Comparison of ENCODE assay signal across 16 mouse cellular contexts in the genomic region with DNA sequence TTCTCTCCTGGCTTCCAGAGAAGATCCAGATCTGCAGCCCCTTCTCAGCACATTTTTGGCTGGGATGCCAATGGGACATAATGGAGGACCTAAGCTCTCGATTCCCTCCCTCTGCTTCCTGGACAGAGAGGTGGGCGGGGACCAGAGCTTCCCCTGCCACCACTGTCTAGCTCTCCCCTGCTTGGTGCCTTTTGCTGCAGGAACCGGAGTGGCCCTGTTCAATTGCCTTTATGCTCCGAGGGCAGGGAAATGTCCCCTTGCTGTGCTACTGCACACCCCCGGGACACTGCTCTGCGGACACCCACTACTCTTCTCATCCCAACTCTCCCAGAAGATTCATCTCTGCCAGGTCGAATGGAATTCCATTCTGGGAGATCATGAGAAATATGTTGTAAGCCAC. TPM values are rescaled to one million over a fixed set of nuclear protein-coding genes. Genes with fewer than 3 reads are reported as not detected.
DNase-seq lines count a peak whose midpoint lies in the region; ATAC-seq and TF ChIP-seq lines count a peak whose summit lies in the region.
"Had no signal": no experiment of that assay in that cellular context is flagged by ENCODE, and none has a peak within 500 bp of the region (broad histone marks: within the 10 kb centered on the region; RNA-seq: fewer than 3 reads in every experiment).

No protein-coding gene starts in this region.

- no peak for TF ChIP-seq POLR2A in heart, adult 2 months (IDR thresholded peaks at IDR 0.05; ENCODE audit: insufficient read depth, low read depth, low read length)

- no peak overlapping the region for H3K4me3 ChIP-seq in heart, embryonic 11.5 days (ENCODE audit: low read depth, low read length)
- H3K4me3 ChIP-seq in heart, adult 2 months = no peak overlapping the region
- no peak overlapping the region for H3K4me3 ChIP-seq in liver, embryonic 11.5 days (ENCODE audit: low read depth, low read length)
- H3K4me3 ChIP-seq in hindbrain, embryonic 16.5 days (ENCODE audit: low read length) = no peak overlapping the region
- H3K4me3 ChIP-seq in neural tube, embryonic 13.5 days = no peak overlapping the region

- H3K4me2 ChIP-seq in heart, embryonic 11.5 days = no peak overlapping the region; the same call in 1 of the 2 replicates
- no peak overlapping the region for H3K4me2 ChIP-seq in liver, embryonic 11.5 days
- no peak overlapping the region for H3K4me2 ChIP-seq in hindbrain, embryonic 16.5 days (ENCODE audit: low read length)
- no peak overlapping the region for H3K4me2 ChIP-seq in neural tube, embryonic 13.5 days

- 67% methylated on average over 7 of the region's 7 CpGs for WGBS in heart, embryonic 11.5 days (ENCODE audit: insufficient replicate concordance)
- 65% methylated on average over 7 of the region's 7 CpGs for WGBS in heart, adult 2 months
- WGBS in liver, embryonic 11.5 days = 76% methylated on average over 7 of the region's 7 CpGs
- 59% methylated on average over 7 of the region's 7 CpGs for WGBS in hindbrain, embryonic 16.5 days
- 65% methylated on average over 7 of the region's 7 CpGs for WGBS in neural tube, embryonic 13.5 days

- no peaks in the 10 kb centered on the region for H3K9me3 ChIP-seq in heart, embryonic 11.5 days (replicated peaks; ENCODE audit: control insufficient read depth, low read length)
- no peaks in the 10 kb centered on the region for H3K9me3 ChIP-seq in liver, embryonic 11.5 days (ENCODE audit: control insufficient read depth, low read length)
- no peaks in the 10 kb centered on the region for H3K9me3 ChIP-seq in hindbrain, embryonic 16.5 days (ENCODE audit: control insufficient read depth, low read length)
- H3K9me3 ChIP-seq in neural tube, embryonic 13.5 days = no peaks in the 10 kb centered on the region
- H3K9me3 ChIP-seq: embryonic facial prominence, embryonic 10.5 days had no signal

- no peaks in the 10 kb centered on the region for H3K79me2 ChIP-seq in heart, adult 2 months (replicated peaks; ENCODE audit: control insufficient read depth, insufficient read depth, low read length)

- H3K27ac ChIP-seq in heart, embryonic 11.5 days (ENCODE audit: low read depth, low read length) = peak overlapping the region; percentile 24; the same call in 1 of the 2 replicates
- H3K27ac ChIP-seq in heart, adult 2 months = no peak overlapping the region
- H3K27ac ChIP-seq in liver, embryonic 11.5 days (ENCODE audit: low read depth, low read length) = no peak overlapping the region
- peak overlapping the region; percentile 92 for H3K27ac ChIP-seq in hindbrain, embryonic 16.5 days (ENCODE audit: low read depth, low read length)
- peak overlapping the region; percentile 85 for H3K27ac ChIP-seq in neural tube, embryonic 13.5 days (replicated peaks)
- H3K27ac ChIP-seq: embryonic facial prominence, embryonic 10.5 days had no signal

- no peak for TF ChIP-seq CTCF in heart, adult 2 months (IDR thresholded peaks at IDR 0.05)

- no peak for TF ChIP-seq EP300 in heart, adult 2 months (IDR thresholded peaks at IDR 0.05; ENCODE audit: insufficient read depth, low read depth, low read length)

- H3K9ac ChIP-seq in heart, embryonic 11.5 days (ENCODE audit: low read depth, low read length) = 0 out of 2 replicates have a peak overlapping the region, but pooled peaks have one; percentile 40
- no peak overlapping the region for H3K9ac ChIP-seq in heart, adult 2 months (ENCODE audit: low read depth, low read length)
- no peak overlapping the region for H3K9ac ChIP-seq in liver, embryonic 11.5 days (ENCODE audit: low read depth, low read length)
- no peak overlapping the region for H3K9ac ChIP-seq in hindbrain, embryonic 16.5 days (ENCODE audit: low read depth, low read length)
- H3K9ac ChIP-seq in neural tube, embryonic 13.5 days = peak overlapping the region; percentile 51

- ATAC-seq in heart, embryonic 11.5 days (replicated peaks; ENCODE audit: insufficient number of reproducible peaks, low FRiP score, low TSS enrichment) = no peak
- no peak for ATAC-seq in liver, embryonic 11.5 days (replicated peaks; ENCODE audit: low FRiP score)
- ATAC-seq in hindbrain, embryonic 16.5 days = no peak
- no peak for ATAC-seq in neural tube, embryonic 13.5 days (ENCODE audit: low read depth)

- no peak for DNase-seq in heart, adult 2 months
- DNase-seq in liver, embryonic 11.5 days (ENCODE audit: low spot score) = peak; percentile 30
- DNase-seq in liver = no peak
- DNase-seq in retina, embryonic 14.5 days (ENCODE audit: low spot score) = no peak
- DNase-seq in ovary, postnatal 36 days (ENCODE audit: low spot score) = no peak
- DNase-seq: adrenal gland, adult 8-10 months; gastrocnemius, postnatal 14 days; spleen, adult 18-20 months had no signal

- H3K27me3 ChIP-seq in heart, embryonic 11.5 days (ENCODE audit: control insufficient read depth, insufficient read depth, low read length) = no peaks in the 10 kb centered on the region
- H3K27me3 ChIP-seq in heart, adult 2 months (ENCODE audit: control insufficient read depth, insufficient read depth, low read length) = no peaks in the 10 kb centered on the region
- 0 out of 2 replicates have a peak, but pooled peaks cover 3% of the 10 kb centered on the region for H3K27me3 ChIP-seq in liver, embryonic 11.5 days (replicated peaks; ENCODE audit: control insufficient read depth, insufficient read depth, low read length)
- H3K27me3 ChIP-seq in hindbrain, embryonic 16.5 days (replicated peaks; ENCODE audit: control insufficient read depth, insufficient read depth, low read length) = no peaks in the 10 kb centered on the region
- H3K27me3 ChIP-seq in neural tube, embryonic 13.5 days = no peaks in the 10 kb centered on the region

- H3K36me3 ChIP-seq in heart, embryonic 11.5 days (ENCODE audit: control insufficient read depth, insufficient read depth, low read length) = peaks cover 43% of the 10 kb centered on the region
- H3K36me3 ChIP-seq in heart, adult 2 months (ENCODE audit: control insufficient read depth, insufficient read depth, low read length) = no peaks in the 10 kb centered on the region
- peaks cover 37% of the 10 kb centered on the region for H3K36me3 ChIP-seq in liver, embryonic 11.5 days (ENCODE audit: control insufficient read depth, insufficient read depth, low read length)
- H3K36me3 ChIP-seq in hindbrain, embryonic 16.5 days (ENCODE audit: control insufficient read depth, insufficient read depth, low read length) = peaks cover 42% of the 10 kb centered on the region
- peaks cover 82% of the 10 kb centered on the region for H3K36me3 ChIP-seq in neural tube, embryonic 13.5 days

- intact Hi-C loops in heart, adult 2 months (cut with DNase I) = no loop called here

- peaks cover 35% of the 10 kb centered on the region for H3K4me1 ChIP-seq in heart, embryonic 11.5 days (ENCODE audit: control insufficient read depth, insufficient read depth, low read length)
- H3K4me1 ChIP-seq in heart, adult 2 months (ENCODE audit: control insufficient read depth, insufficient read depth, low read length) = no peaks in the 10 kb centered on the region
- peaks cover 11% of the 10 kb centered on the region for H3K4me1 ChIP-seq in liver, embryonic 11.5 days (replicated peaks; ENCODE audit: control insufficient read depth, insufficient read depth, low read length)
- H3K4me1 ChIP-seq in hindbrain, embryonic 16.5 days (ENCODE audit: control insufficient read depth, insufficient read depth, low read depth, low read length) = peaks cover 44% of the 10 kb centered on the region
- peaks cover 65% of the 10 kb centered on the region for H3K4me1 ChIP-seq in neural tube, embryonic 13.5 days (replicated peaks)

RNA-seq across cellular contexts. Expression of a gene that starts 10.3 kb away (rescaled TPM):
- polyA plus RNA-seq in heart, embryonic 11.5 days (2014; fragmentation: Nextera tagmentation; extraction: Ambion mirVana) = 0.48 and 1.0 TPM in 2 replicates
- 1 to 10 TPM; 2.2 to 4.2 TPM for total RNA-seq in heart, adult 2 months (2021)
- polyA plus RNA-seq in heart, adult 2 months (2012; rRNA removed) = 2.8 and 3.8 TPM in 2 replicates
- polyA plus RNA-seq in liver, embryonic 11.5 days (2014; fragmentation: Nextera tagmentation; extraction: Ambion mirVana) = 0.85 TPM in 1 of 2 replicates, not detected in the other
- polyA plus RNA-seq in hindbrain, embryonic 16.5 days (2015; fragmentation: Nextera tagmentation; extraction: Ambion mirVana) = 0.39 and 0.51 TPM in 2 replicates
- polyA plus RNA-seq in neural tube, embryonic 13.5 days (2015; fragmentation: Nextera tagmentation; extraction: Ambion mirVana) = not detected in 2 replicates

RNA-seq across cellular contexts. Expression of a gene that starts 15.4 kb away (rescaled TPM):
- 22.0 and 22.8 TPM in 2 replicates for polyA plus RNA-seq in heart, embryonic 11.5 days (2014; fragmentation: Nextera tagmentation; extraction: Ambion mirVana)
- 10 to 100 TPM; 26.8 to 30.0 TPM for total RNA-seq in heart, adult 2 months (2021)
- polyA plus RNA-seq in heart, adult 2 months (2012; rRNA removed) = 38.6 and 42.0 TPM in 2 replicates
- 19.8 and 21.9 TPM in 2 replicates for polyA plus RNA-seq in liver, embryonic 11.5 days (2014; fragmentation: Nextera tagmentation; extraction: Ambion mirVana)
- 23.7 and 28.0 TPM in 2 replicates for polyA plus RNA-seq in hindbrain, embryonic 16.5 days (2015; fragmentation: Nextera tagmentation; extraction: Ambion mirVana)
- polyA plus RNA-seq in neural tube, embryonic 13.5 days (2015; fragmentation: Nextera tagmentation; extraction: Ambion mirVana) = 32.3 and 32.5 TPM in 2 replicates

RNA-seq across cellular contexts. Expression of a gene that starts 20.6 kb away (rescaled TPM):
- 57.5 and 58.3 TPM in 2 replicates for polyA plus RNA-seq in heart, embryonic 11.5 days (2014; fragmentation: Nextera tagmentation; extraction: Ambion mirVana)
- 10 to 100 TPM; 27.2 to 27.8 TPM for total RNA-seq in heart, adult 2 months (2021)
- 42.6 and 49.0 TPM in 2 replicates for polyA plus RNA-seq in heart, adult 2 months (2012; rRNA removed)
- 50.7 and 61.8 TPM in 2 replicates for polyA plus RNA-seq in liver, embryonic 11.5 days (2014; fragmentation: Nextera tagmentation; extraction: Ambion mirVana)
- polyA plus RNA-seq in hindbrain, embryonic 16.5 days (2015; fragmentation: Nextera tagmentation; extraction: Ambion mirVana) = 63.4 and 74.4 TPM in 2 replicates
- polyA plus RNA-seq in neural tube, embryonic 13.5 days (2015; fragmentation: Nextera tagmentation; extraction: Ambion mirVana) = 69.0 and 72.9 TPM in 2 replicates

RNA-seq across cellular contexts. Expression of a gene that starts 37.1 kb away (rescaled TPM):
- polyA plus RNA-seq in heart, embryonic 11.5 days (2014; fragmentation: Nextera tagmentation; extraction: Ambion mirVana) = not detected in 2 replicates
- total RNA-seq in heart, adult 2 months (2021) = not detected
- polyA plus RNA-seq in heart, adult 2 months (2012; rRNA removed) = not detected in 2 replicates
- not detected in 2 replicates for polyA plus RNA-seq in liver, embryonic 11.5 days (2014; fragmentation: Nextera tagmentation; extraction: Ambion mirVana)
- not detected in 2 replicates for polyA plus RNA-seq in hindbrain, embryonic 16.5 days (2015; fragmentation: Nextera tagmentation; extraction: Ambion mirVana)
- not detected in 2 replicates for polyA plus RNA-seq in neural tube, embryonic 13.5 days (2015; fragmentation: Nextera tagmentation; extraction: Ambion mirVana)
- total RNA-seq: adrenal gland, adult 8-10 months; gastrocnemius, postnatal 14 days; left cerebral cortex, adult 8-10 months had no signal
- polyA plus RNA-seq: embryonic facial prominence, embryonic 10.5 days; intestine, embryonic 16.5 days; limb, embryonic 14.5 days; lung, embryonic 16.5 days had no signal

Comparison
In these comparisons a context has a peak if more than half of its experiments do, and no peak if none do; other contexts are left out.
1. H3K27ac ChIP-seq: peak in heart, embryonic 11.5 days (single experiment), hindbrain, embryonic 16.5 days (single experiment) and neural tube, embryonic 13.5 days (single experiment); none in heart, adult 2 months (single experiment) and liver, embryonic 11.5 days (single experiment).
2. H3K9ac ChIP-seq: peak in heart, embryonic 11.5 days (single experiment) and neural tube, embryonic 13.5 days (single experiment); none in heart, adult 2 months (single experiment), liver, embryonic 11.5 days (single experiment) and hindbrain, embryonic 16.5 days (single experiment).